Mouse (Mus musculus): Measurements from ENCODE around the gene Pex16. TPM values are rescaled to one million over a fixed set of nuclear protein-coding genes. Genes with fewer than 3 reads are reported as not detected.

Pex16 gene
- 100 to 1,000 TPM in 2 of 4 experiments, 10 to 100 TPM in 2; 63.1 to 281 (median 138) TPM for total RNA-seq (2022)

- DNase-seq = no peak
Observed at GRCm38 (mm10) chr2:92374514-92374913, at the start of gene Pex16, which contains the start of gene Large2. Gene Pex16, plus strand, starts transcription at chr2:92374676. Gene Large2, minus strand, starts transcription at chr2:92374869.

DNA sequence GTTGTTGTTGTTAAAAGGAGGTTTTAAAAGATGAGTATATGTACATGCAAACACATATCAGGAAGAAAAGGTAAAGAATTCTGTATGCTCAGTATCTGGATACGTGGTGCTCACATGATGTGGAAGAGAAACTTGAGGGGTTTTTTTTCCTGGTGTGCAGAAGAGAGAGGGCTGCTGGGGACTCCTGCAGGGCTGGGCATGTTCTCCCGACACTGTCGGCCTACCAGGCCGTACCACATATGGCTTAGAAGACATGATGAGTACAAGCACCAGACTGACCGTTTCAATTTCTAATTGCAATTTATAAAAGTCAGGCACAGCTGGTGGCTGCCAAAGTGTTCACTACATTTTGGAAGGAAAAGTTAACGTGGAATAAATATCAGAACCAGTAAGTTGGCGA lies 48.8 kb upstream of the Pex16 start:
- DNase-seq = no peak

DNA sequence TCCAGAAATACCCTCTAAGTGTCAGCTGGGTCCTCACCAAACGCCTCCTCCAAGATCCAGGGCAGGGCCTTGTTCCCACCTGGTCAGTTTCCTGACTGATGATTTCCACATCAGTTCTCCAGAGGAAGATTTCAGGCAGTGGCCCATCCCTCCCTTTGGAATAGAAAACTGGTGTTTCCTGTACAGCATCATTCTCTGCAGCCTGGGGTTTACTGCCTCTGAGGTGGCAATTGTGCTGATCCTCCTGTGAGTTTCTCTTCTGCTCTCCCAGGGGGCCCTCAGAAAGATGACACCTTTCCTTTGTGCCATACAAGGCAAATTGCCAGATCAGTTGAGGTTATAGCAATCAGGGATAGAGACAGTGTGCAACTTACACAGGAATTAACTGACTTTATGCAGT lies 48.3 kb upstream of the Pex16 start:
- no peak for DNase-seq

GRCm38 (mm10) chr2:92327601-92328000 lies 46.9 kb upstream of the Pex16 start:
- DNase-seq = no peak

DNA sequence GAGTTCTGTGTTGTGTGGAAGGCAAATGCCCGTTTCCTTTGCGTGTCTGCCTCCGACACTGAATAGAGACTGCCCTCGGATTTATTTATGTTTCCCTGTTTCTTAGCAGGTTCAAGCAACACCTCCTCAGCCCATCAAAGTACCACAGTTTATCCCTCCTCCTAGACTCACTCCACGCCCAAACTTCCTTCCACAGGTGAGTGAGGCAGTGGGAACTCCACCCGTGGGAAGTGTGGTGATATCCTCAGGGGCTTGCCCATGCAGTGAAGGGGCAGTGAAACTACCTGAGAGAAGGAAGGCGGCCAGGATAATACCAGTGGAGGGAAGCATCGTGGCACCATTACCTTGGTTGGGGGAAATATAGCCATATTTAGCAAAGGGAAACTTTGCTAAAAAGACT lies 46.3 kb upstream of the Pex16 start:
- DNase-seq = no peak

GRCm38 (mm10) chr2:92330840-92331239 lies 43.6 kb upstream of the Pex16 start:
- DNase-seq = no peak

GRCm38 (mm10) chr2:92331410-92331809 lies 43.1 kb upstream of the Pex16 start:
- DNase-seq = no peak

DNA sequence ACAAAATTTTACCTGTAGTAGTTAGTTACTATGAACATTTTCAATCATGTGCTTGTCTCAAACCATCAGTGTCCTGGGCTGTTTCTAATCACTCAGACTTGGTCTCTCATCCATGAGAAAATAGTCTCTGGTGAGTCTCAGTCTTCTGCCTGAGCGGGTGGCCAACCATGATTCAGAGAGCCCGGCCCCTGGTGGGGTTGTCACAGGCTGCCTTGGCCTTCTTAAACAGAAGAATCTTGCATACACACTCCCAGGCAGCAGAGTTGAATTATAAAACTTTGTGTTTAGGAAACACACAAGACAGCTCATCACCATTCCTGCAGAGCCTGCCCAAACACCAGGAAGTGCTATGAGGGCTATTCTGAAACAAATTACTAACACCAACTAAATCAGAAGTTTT lies 42.6 kb upstream of the Pex16 start:
- DNase-seq = no peak

GRCm38 (mm10) chr2:92342418-92342817 lies 32.1 kb upstream of the Pex16 start:
- DNase-seq = no peak

- DNase-seq = no peak
Observed at GRCm38 (mm10) chr2:92347191-92347590, 27.3 kb upstream of the Pex16 start.

- peak; percentile 91 for DNase-seq
Observed at GRCm38 (mm10) chr2:92349589-92350425, 24.7 kb upstream of the Pex16 start.

DNA sequence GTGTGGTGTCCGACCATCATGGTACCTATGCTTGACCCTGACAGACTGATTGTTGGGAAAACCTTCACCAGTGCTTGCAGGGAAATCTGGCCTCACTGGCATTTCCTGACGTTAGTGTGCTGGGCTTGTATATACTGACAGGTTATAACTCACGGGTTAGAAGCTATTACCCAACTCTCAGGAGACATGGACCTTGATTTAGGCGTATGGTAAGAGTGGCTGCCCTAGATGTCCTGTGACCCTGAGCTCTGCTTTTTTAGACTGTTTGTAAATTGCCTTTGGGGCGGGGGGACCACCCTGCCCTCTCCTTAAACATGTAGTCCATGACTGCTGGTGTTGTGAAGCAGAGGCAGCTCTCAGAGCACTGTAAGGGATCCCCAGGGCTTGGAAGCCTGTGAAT lies 23.8 kb upstream of the Pex16 start:
- DNase-seq = peak; percentile 75

- DNase-seq = no peak
Observed at GRCm38 (mm10) chr2:92353402-92353801, 21.1 kb upstream of the Pex16 start.

DNA sequence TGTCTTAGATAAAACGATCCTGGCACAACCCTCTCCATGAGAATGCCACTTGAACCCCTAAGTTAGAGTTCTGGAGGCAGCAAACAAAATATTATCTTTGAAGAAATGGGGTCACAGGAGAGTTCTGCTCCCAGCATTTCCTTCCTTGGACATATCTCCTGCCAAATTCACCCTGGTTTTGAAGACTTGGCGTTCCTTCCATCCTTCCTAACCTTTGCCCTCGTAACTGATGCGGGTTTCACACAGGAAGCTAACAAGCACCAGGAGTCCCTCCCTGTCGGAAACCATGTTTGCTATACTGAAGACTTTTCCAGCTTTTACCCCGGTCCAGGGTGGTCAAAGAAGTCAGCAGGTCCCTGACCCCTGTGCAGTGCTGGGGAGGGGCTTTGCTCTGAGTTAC lies 20.3 kb upstream of the Pex16 start:
- DNase-seq = no peak

GRCm38 (mm10) chr2:92359301-92359700 lies 15.2 kb upstream of the Pex16 start:
- DNase-seq = no peak

GRCm38 (mm10) chr2:92360186-92360823 lies 14.2 kb upstream of the Pex16 start:
- no peak for DNase-seq

DNA sequence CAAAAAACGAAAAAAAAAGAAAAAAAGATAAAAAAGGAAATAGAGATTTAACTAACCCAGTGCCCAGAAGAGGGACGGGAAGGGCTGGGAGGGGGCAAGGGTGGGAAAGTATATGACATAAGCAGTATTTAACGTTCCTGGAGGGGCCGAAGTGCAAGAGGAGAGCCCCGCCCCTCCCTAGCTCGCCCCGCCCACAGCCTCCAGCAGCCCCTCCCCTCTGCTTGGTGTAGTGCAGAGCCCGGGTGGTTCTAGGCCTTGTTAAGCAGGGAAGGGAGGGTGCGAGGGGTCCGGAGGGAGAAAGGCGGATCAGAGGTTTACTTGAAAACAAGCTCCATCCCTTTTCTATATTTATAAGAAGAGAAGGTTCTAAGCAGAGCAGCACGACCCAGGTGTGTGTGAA lies 13.6 kb upstream of the Pex16 start:
- DNase-seq = no peak

DNA sequence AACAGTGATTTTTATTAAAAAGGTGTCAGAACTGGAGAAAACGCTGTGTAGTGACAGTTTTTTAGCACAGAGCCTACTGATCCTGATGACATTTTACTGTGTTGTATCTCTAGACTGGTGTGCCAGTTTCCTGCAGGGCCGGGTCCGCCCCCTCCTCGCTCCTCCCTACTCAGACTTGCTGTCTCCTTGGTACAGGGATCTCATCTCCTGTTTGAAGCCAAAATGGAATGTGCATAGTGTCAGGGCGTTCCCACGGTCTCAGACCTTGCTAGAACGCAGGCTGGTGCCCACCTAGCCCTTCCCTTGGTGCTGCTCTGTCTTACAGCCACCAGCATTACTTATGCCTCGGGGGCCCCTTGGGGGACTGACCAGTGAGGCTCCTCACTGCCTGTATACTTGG lies 12.7 kb upstream of the Pex16 start:
- DNase-seq = no peak

GRCm38 (mm10) chr2:92362571-92363228 lies 11.8 kb upstream of the Pex16 start:
- DNase-seq = no peak

DNA sequence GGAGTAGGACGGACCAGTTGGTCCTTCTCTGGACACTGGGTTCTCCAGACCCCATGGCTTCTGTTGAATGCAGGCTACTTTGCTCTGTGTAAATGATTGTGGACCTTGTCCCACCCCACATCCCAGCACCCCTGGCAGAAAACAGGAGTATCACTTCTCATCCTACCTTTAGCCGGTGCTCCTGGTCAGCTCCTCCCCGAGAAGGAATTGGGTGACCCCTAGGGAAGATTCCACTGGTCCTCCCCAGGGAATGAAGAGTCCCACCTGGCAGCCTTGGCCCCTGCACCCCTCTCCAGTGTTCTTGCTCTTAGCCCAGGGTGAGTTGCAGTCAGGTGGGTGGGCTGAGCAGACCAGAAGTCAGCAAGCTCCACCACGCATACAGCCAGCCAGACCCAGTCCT lies 10.4 kb upstream of the Pex16 start:
- DNase-seq = no peak

GRCm38 (mm10) chr2:92365568-92365967 lies 8.9 kb upstream of the Pex16 start:
- DNase-seq = no peak

DNA sequence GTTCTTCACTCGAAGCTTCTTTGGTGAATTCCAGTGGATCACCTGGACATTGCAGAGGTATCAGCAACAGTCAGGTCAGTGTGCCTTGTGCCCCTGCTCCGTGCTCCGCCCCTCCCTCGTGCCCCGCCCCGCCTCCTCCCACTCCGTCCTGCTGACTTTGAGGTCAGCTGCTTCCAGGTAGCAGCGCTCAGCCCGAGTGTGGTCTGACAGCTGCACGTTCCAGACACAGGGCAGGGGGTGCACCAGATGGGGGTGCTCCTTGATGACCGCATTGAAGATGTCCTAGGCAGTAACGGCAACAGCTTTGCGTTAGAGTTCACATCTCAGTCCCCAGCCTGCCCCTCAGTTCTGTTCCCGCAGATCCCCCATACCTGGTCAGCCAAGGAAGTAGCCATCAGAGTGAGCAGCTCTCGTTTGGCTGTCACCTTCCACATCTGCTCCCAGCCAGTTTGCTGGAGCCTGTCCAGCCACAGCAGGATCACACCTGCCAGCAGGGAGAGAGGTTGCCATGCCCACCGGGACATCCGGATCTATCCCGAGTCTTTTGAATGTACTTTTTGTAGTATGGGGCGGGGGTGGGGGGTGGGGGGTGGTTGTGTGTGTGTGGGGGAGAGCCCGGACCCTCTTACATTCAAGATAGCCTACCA lies 7.0 kb upstream of the Pex16 start:
- no peak for DNase-seq

- DNase-seq = no peak
Observed at GRCm38 (mm10) chr2:92370375-92370774, 4.1 kb upstream of the Pex16 start.

All from adrenal gland, adult 8-10 months (tissue).